ENCODE assay signal across 8 mouse cellular contexts in the genomic region with DNA sequence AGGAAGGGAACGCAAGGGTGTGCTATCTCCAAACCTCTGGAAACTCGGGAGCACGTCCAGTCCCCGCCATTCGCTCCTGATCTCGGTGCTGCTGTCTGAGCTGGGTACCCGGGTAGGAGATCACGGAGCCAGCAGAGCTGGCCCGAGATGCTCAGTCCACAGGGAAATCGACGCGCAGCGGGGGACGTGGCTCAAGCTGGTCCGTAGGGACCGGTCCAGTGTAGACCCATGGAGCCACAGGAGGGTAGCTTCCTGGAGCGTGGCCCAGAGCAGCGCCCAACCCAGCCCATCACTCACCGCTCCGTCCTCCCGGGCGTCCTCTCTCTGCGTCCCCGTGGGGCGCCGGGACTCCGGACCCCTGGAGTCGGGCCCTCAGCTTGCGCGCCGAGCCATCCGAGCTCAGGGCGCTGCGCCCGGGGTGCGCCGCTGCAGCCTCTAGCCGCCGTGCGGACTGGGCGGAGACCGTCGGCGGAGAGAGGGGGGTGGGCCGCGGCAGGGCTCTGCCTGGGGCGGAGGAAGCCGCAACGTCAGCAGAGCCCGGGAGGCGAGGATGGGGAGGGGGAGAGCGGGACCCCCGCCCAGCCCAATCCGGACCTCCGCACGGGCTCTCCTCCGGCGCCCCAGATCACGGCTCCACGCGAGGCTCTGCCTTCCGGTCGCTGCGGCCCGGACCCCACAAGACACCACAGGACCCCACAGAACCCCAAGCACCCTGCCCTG. TPM values are rescaled to one million over a fixed set of nuclear protein-coding genes. Genes with fewer than 3 reads are reported as not detected.
DNase-seq lines count a peak whose midpoint lies in the region; ATAC-seq and TF ChIP-seq lines count a peak whose summit lies in the region.

No protein-coding gene starts in this region.

- H3K4me2 ChIP-seq in hindbrain, embryonic 15.5 days = peak overlapping the region; percentile 90

- H3K36me3 ChIP-seq in hindbrain, embryonic 15.5 days = no peaks in the 10 kb centered on the region

- no peaks in the 10 kb centered on the region for H3K9me3 ChIP-seq in hindbrain, embryonic 15.5 days

- TF ChIP-seq CTCF in gastrocnemius, adult 2 months (IDR thresholded peaks at IDR 0.05) = no peak

- WGBS in hindbrain, embryonic 15.5 days = under 1% methylated on average over 55 of the region's 65 CpGs

- peak; percentile 96 for ATAC-seq in hindbrain, embryonic 15.5 days (ENCODE audit: low FRiP score, low read depth)
- ATAC-seq in megakaryocyte, adult 5-6 weeks (ENCODE audit: poor library complexity, severe bottlenecking) = peak; percentile 75

- H3K27me3 ChIP-seq in hindbrain, embryonic 15.5 days = no peaks in the 10 kb centered on the region

- peak overlapping the region; percentile 94 for H3K4me3 ChIP-seq in gastrocnemius, adult 2 months
- peak overlapping the region; percentile 92 for H3K4me3 ChIP-seq in hindbrain, embryonic 15.5 days

- H3K27ac ChIP-seq in gastrocnemius, adult 2 months = peak overlapping the region; percentile 93
- peak overlapping the region; percentile 83 for H3K27ac ChIP-seq in hindbrain, embryonic 15.5 days (replicated peaks)

- intact Hi-C loops in gastrocnemius, adult 2 months (cut with DNase I) = no loop called here
- intact Hi-C loops in left cerebral cortex, postnatal 10 days (cut with DNase I) = loop anchor here (5.0 kb wide), 1 partner anchor 75 kb away; a partner anchor contains a TSS

- peaks cover 4% of the 10 kb centered on the region; the same call in 1 of the 2 replicates for H3K4me1 ChIP-seq in hindbrain, embryonic 15.5 days (replicated peaks)

- H3K9ac ChIP-seq in hindbrain, embryonic 15.5 days = peak overlapping the region; percentile 71

- peak; percentile 90 for DNase-seq in ZHBTc4 (ENCODE audit: low read depth, low spot score)
- peak; percentile 34 to 59 for DNase-seq in cerebellum, postnatal 25 days
- DNase-seq in gastrocnemius, adult 2 months = peak; percentile 88
- peak; percentile 38 to 79 for DNase-seq in left cerebral cortex, postnatal 10 days (ENCODE audit: extremely low spot score in 1 of 2, low spot score in 2 of 2)
- DNase-seq in right cerebral cortex, adult 18-20 months = peak; percentile 47
- peak; percentile 74 for DNase-seq in urinary bladder, postnatal 4 days (ENCODE audit: low spot score in 2 of 2)

RNA-seq across cellular contexts. Expression of a gene that starts 0.6 kb away (rescaled TPM):
- total RNA-seq in gastrocnemius, adult 2 months (2021) = 1 to 10 TPM; 4.2 to 4.5 TPM
- 6.5 and 7.6 TPM in 2 replicates for polyA plus RNA-seq in hindbrain, embryonic 15.5 days (2015; fragmentation: Nextera tagmentation; extraction: Ambion mirVana)
- total RNA-seq in left cerebral cortex, postnatal 10 days (2021) = 10 to 100 TPM in 1 of 2 experiments, 1 to 10 TPM in 1; 6.0 to 10.5 TPM
- 21.7 and 26.5 TPM in 2 replicates for total RNA-seq in megakaryocyte, adult 5-6 weeks (2015)
- 28.5 and 32.6 TPM in 2 replicates for total RNA-seq in megakaryocyte, adult 5-6 weeks (2017)

Comparison
In these comparisons a context has a peak if more than half of its experiments do, and no peak if none do; other contexts are left out.
1. Peak in every context shown above with its lines: DNase-seq, ATAC-seq, H3K4me3 ChIP-seq and H3K27ac ChIP-seq.